Mouse (Mus musculus) ZHBTc4 (cell line): Measurements from ENCODE around the gene Gm5868.
A peak's percentile ranks its signal among the peaks of the same experiment; 100 is the strongest.
"Not testable (repeated sequence)": the region's sequence is repeated elsewhere in the genome, so short reads cannot be mapped to it uniquely, and the experiment has no call there.

Source experiments
- DNase-seq: peaks from one replicate; pipeline ENCODE4 v3.0.0-alpha.2; 2011; ENCODE audit warnings: low read depth, low spot score

Gene Gm5868

DNA sequence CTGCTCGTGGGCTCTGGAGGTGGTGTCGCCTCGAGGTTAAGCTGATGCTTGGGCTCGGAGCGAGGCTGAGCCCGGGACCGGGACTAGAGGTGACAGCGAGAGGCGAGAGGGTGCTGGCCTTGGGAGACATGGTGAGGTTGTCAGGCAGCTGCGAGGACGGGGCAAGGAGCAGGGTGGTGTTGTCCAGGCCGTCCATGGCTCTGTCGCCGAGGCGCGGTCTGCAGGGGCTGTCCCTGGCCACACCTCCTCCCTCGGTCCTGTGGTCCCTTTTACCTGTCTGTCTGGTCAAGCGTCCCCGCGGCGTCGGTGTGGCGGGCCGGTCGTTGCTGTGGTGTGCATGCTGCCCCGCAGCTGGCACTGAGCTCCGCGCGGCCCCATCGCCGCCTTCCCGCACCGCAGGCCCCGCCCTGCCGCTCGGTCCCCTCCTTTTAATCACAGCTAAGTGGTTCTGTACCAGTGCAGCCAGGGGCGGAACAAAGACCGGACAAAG lies at the start of gene Gm5868:
TSS of gene Gm5868 (minus strand) at position 360 of the 490 bp plus-strand sequence.
- DNase-seq: peak; percentile 44

DNA sequence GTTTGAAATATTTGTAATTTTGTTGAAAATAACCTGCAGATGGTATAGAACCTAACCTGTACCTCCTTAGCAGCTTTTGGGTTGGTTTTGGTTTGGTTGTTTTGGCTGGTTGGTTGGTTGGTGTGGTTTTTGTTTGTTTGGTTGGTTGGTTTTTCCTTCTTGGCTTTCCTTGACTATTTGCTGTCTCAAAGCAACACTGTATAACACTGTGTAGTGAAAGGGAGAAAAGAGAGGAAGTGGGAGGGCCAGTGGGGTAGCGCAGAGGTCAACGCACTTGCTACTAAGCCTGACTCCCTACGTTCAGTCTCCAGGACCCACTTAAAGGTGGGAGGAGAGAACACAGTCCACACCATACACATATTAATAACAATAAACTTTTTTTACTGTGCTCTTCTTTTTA lies 49.2 kb upstream of the Gm5868 start:
- DNase-seq: no peak

GRCm38 (mm10) chr5:72636122-72636521 lies 48.8 kb upstream of the Gm5868 start:
- no peak for DNase-seq

GRCm38 (mm10) chr5:72634791-72635271 lies 47.5 kb upstream of the Gm5868 start:
- no peak for DNase-seq

DNA sequence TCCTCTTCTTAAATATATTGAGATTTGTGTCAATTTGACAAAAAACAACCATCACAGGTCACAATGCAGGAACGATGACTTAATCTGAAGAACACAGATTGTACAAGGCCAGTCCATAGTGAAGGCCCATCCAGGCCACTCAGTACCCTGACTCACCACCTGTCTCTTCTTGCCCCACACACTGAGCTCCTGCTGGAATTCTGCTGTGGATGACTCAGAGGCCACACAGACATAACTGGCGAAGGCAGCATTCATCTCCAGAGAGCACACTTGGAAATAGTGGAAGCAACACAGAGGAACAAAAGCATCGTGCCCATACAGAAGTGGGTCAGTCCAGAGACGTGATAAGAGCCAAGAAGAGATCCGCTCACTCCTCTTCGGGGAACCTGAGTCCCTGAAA lies 42.7 kb upstream of the Gm5868 start:
- no peak for DNase-seq

- DNase-seq: no peak
These were observed 33.7 kb upstream of the Gm5868 start for GRCm38 (mm10) chr5:72621022-72621421.

DNA sequence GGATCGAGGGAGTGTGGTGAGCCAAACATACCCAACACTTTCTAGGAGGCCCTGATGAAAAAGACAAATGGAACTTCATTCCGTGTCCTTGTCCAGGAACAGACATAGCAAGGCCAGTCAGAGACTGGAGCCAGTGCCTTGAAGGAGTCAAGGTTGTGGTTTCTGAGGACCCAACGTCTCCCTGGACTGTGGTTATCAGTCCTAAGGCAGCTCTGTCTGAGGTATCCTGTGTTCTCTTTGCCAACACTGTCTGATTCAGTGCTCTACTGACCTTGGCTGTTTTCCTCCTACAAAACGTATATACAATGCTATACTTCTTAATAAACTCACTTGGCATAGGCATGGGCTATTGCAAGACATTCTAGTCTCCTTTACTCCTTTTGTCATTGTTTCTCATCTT lies 30.1 kb upstream of the Gm5868 start:
- DNase-seq: no peak

DNA sequence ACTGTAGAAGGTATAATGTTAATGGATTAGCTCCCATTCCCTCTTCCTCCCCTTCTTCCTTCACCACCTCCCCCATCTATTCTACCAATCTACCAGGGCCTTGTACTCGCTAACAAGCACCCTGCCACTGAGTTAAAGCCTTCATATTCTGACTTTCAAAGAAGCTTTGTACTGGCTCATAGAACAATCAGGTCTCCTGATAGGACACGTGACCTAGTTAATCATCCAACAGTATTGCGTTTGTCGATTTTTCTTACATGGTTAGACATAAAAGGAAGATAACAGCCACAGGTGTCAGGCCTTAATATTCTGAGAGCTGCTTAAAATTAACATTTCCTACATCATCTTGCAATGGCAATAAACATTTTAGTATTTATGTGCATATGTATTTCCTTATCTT lies 15.8 kb upstream of the Gm5868 start:
- DNase-seq: no peak

GRCm38 (mm10) chr5:72601006-72601405 lies 13.7 kb upstream of the Gm5868 start:
- DNase-seq: peak; percentile 91

DNA sequence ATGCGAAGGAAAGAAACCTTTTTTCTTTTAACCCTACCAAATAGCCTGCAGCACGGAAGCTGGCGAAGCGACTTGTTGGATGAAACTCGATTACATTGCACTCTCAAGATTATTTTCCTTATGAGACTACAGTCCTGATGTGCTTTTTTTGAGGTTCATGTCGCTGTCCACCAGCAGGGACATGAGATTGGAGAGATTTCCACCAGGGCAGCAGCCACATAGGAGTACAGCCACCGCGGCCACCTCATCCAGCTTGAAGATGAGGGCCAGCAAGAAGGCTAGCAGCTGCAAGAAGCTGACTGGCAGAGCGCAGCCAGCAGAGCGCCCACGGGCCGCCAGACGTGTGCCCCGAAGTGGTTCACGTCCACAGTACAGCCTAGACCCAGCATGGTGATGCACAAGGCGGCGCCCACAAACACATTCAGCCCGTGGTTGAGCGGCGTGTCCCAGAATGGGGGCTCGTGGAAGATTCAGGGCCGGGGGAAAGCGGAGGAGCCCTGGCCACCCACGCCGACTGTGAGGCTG lies 622 bp downstream of the Gm5868 start:
- not testable (repeated sequence) for DNase-seq

DNA sequence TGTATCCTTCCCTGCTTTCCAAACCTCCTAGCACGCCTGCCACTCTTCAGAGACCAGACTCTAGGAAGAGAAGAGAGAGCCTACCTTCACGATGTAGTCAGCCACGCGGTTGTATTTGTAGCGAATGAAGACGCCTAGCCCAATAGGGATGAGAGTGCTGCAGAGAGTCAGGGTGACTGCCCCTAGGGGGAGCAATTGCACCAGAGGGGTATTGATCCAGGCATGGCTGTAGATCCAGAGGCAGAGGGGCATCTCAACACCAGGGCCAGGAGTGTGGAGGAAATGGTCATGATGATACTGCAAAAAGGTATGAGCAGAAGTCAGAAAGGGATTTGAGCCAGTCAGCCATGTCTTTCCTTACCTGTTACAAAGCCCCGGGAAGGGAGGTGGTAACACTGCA lies 1.2 kb downstream of the Gm5868 start:
- peak; percentile 44 for DNase-seq

DNA sequence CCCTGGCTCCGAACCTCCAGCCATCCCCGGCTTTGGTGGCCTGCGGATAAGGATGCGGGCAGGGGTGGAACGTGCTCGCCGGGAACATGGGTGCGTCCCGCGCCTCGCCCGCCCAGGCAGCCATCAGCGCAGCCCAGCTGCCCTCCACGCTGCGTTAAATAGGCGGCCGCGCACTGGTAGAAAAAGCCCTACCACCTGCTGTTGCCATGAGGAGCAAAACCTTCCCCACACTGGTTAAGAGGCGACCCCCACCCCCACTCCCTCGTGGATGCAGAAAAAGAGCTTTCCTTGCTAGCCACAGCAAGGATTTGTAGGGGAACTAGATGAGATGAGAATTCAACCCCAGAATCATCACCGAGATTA lies 6.4 kb downstream of the Gm5868 start, which contains the start of gene Zar1:
TSS of gene Zar1 (minus strand) at position 285 of the 363 bp plus-strand sequence.
- DNase-seq: peak; percentile 33

- peak; percentile 36 for DNase-seq
These were observed 7.0 kb downstream of the Gm5868 start for GRCm38 (mm10) chr5:72580088-72580969.

DNA sequence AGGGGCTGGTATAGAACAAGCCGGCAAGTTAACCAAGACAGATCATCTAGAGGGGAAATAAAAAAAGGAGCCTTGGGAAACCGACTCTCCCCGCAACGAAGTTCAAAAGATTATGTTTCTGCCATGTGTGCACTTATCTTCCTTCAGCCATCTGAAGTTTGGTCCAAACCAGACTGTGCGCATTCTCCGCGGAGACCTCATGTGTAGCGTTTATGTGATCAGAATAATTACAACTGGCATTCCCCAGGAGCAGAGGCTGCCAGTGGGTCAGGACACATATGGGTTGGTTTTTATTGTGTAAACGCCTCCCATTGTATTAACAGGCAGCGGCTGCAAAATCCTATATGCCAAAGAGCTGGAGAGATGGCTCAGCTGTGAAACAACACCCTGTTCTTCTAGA lies 7.8 kb downstream of the Gm5868 start:
- peak; percentile 19 for DNase-seq

- no peak for DNase-seq
These were observed 21.7 kb downstream of the Gm5868 start for GRCm38 (mm10) chr5:72565621-72566020.

- DNase-seq: not testable (repeated sequence)
These were observed 24.2 kb downstream of the Gm5868 start for GRCm38 (mm10) chr5:72563183-72563582.

- no peak for DNase-seq
These were observed 26.2 kb downstream of the Gm5868 start for GRCm38 (mm10) chr5:72560976-72561628.

DNA sequence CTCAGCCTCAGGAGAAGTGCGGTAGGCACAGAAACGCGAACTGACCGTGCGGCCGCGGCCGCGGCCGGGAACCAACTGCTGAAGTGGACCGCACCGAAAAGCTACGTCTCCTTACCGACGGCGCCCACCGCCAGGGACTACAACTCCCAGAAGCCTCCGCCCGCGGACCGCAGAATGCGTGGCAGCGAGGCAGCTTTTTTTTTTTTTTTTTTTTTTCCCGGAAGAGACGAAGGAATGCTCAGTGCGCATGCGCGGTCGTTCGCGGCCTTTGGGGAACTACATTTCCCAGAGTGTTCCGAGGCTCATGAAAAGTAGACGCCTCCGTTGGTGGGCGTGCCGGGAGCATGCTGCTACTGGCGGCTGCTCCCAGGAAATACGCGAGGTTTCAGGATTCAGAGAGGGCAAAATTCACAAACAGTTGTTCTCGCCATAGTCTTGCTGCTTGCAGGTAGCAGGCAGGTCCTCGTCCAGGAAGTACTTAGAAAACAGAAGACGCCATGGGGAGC lies 27.8 kb downstream of the Gm5868 start, which contains the start of gene Nfxl1:
TSS of gene Nfxl1 (minus strand) at position 141 of the 506 bp plus-strand sequence.
- DNase-seq: peak; percentile 99

GRCm38 (mm10) chr5:72558716-72559526 lies 28.4 kb downstream of the Gm5868 start:
- peak; percentile 32 for DNase-seq

- DNase-seq: no peak
These were observed 31.1 kb downstream of the Gm5868 start for GRCm38 (mm10) chr5:72556245-72556644.

DNA sequence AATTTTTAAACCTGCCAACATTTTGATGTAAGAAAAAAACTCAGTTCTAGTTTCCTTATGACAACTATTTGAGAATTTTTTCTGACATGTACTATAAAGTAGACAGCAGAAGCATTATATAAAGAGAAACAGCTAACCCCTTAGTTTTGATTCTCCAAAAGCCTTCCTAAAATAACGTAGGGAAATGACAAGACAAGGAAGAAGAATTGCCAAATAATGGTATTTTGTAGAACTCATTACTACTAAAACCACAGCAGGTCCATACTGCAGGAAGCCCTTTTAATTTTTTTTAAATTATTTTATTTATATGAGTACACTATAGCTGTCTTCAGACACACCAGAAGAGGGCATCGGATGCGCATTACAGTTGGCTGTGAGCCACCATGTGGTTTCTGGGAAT lies 36.1 kb downstream of the Gm5868 start:
- DNase-seq: no peak
